Mouse (Mus musculus) embryonic fibroblast, embryonic 13.5 days (primary cell): ENCODE measurements around the gene Nacc2.

ENCODE experiments used
- CTCF ChIP-seq: IDR thresholded peaks from 2 replicates; pipeline ENCODE4 v1.5.1; 2011; ENCODE audit warnings: mild to moderate bottlenecking, control low read depth, low read length, moderate library complexity, borderline replicate concordance; ENCODE audit not compliant: insufficient read depth
- POLR2A ChIP-seq: IDR thresholded peaks from 2 replicates; pipeline ENCODE4 v1.6.1; 2011; ENCODE audit warnings: low read depth, mild to moderate bottlenecking, control low read depth, low read length, moderate library complexity

GRCm38 (mm10) chr2:26039951-26040350 is 83.1 kb downstream of the Nacc2 start:
- no peak for TF ChIP-seq POLR2A
- TF ChIP-seq CTCF, result no peak
